Mouse (Mus musculus) embryonic fibroblast, embryonic 13.5 days (primary cell): ENCODE measurements around the gene Dyx1c1.

Experiments used
- CTCF ChIP-seq: IDR thresholded peaks from 2 replicates; pipeline ENCODE4 v1.5.1; 2011; ENCODE audit warnings: mild to moderate bottlenecking, control low read depth, low read length, moderate library complexity, borderline replicate concordance; ENCODE audit not compliant: insufficient read depth
- POLR2A ChIP-seq: IDR thresholded peaks from 2 replicates; pipeline ENCODE4 v1.6.1; 2011; ENCODE audit warnings: low read depth, mild to moderate bottlenecking, control low read depth, low read length, moderate library complexity

DNA sequence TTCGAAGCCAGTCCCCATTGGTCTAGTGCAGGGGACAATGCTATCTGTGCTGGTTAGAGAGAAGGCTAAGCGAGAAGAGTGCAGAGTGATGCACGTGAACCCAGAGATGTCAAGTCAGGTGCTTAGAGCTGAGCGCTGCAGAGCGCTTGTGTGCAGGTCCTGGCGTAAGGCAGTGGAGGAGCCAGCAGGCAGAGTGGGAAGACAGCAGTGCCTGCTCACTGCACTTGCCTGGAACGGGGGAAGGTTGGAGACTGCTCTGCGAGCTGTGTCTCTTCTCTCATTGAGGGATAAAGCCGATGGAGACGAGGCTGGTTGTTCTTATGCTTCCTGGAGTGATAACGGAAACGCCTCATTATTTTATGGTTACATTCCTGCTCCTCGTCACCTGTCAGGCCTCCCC is 56.1 kb downstream of the Dyx1c1 start:
- TF ChIP-seq CTCF, result no peak
- TF ChIP-seq POLR2A, result no peak
